Mouse (Mus musculus) small intestine, adult 2 months (tissue): ENCODE results near the gene Tsen34.

Source experiments
- CTCF ChIP-seq: fragments of 200-500 bp; IDR thresholded peaks from 2 replicates; pipeline ENCODE4 v1.5.1; 2012; ENCODE audit warnings: low read depth, mild to moderate bottlenecking, control low read depth, inconsistent platforms, low read length, moderate library complexity, mixed read lengths; ENCODE audit not compliant: insufficient replicate concordance, insufficient read length; ENCODE audit errors: extremely low read depth
- POLR2A ChIP-seq: fragments of 200-500 bp; IDR thresholded peaks from 2 replicates; pipeline ENCODE4 v1.6.1; 2012; ENCODE audit warnings: low read depth, mild to moderate bottlenecking, control low read depth, inconsistent platforms, low read length, moderate library complexity

- no peak for TF ChIP-seq POLR2A
- no peak for TF ChIP-seq CTCF
These were observed 49.3 kb upstream of the Tsen34 start for GRCm38 (mm10) chr7:3643412-3643811.
